Mouse (Mus musculus) liver, postnatal 0 days (tissue): ENCODE measurements around the gene Hoxb4. TPM values are rescaled to one million over a fixed set of nuclear protein-coding genes. Genes with fewer than 3 reads are reported as not detected.

Source experiments
- ATAC-seq: fragments of 200-750 bp; cut with Nextera tagmentation; 2 replicates; pipeline ENCODE4 v1.8.0; 2017; ENCODE audit warnings: mild to moderate bottlenecking, moderate library complexity
- DNase-seq: peaks from one replicate; pipeline ENCODE4 v3.0.0-alpha.2; 2016
- H3K27ac ChIP-seq: fragments of 300-500 bp; sonication (generic); 2 replicates; pipeline ENCODE4 v1.5.1; 2014; ENCODE audit warnings: antibody characterized with exemption, moderate library complexity, mild to moderate bottlenecking, low read depth
- H3K27me3 ChIP-seq: fragments of 300-500 bp; sonication (generic); 2 replicates; pipeline ENCODE4 v1.6.1; 2014; ENCODE audit warnings: low read length, control low read depth, mixed read lengths; ENCODE audit not compliant: insufficient read depth
- H3K36me3 ChIP-seq: fragments of 300-500 bp; sonication (generic); replicated peaks from 2 replicates; pipeline ENCODE4 v1.6.1; 2014; ENCODE audit warnings: mild to moderate bottlenecking, control low read depth, low read length, moderate library complexity, mixed read lengths; ENCODE audit not compliant: insufficient read depth
- H3K4me1 ChIP-seq: fragments of 300-500 bp; sonication (generic); 2 replicates; pipeline ENCODE4 v1.6.1; 2014; ENCODE audit warnings: antibody characterized with exemption, mild to moderate bottlenecking, control low read depth; ENCODE audit not compliant: insufficient read depth
- H3K4me2 ChIP-seq: fragments of 300-500 bp; sonication (generic); 2 replicates; pipeline ENCODE4 v1.6.1; 2014; ENCODE audit warnings: low read depth, mild to moderate bottlenecking, low read length, moderate library complexity, mixed read lengths
- H3K4me3 ChIP-seq: fragments of 300-500 bp; sonication (generic); 2 replicates; pipeline ENCODE4 v1.5.1; 2014; ENCODE audit warnings: low read depth, low read length
- H3K9ac ChIP-seq: fragments of 300-500 bp; sonication (generic); replicated peaks from 2 replicates; pipeline ENCODE4 v1.6.1; 2014; ENCODE audit warnings: mild to moderate bottlenecking, moderate library complexity
- H3K9me3 ChIP-seq: fragments of 300-500 bp; sonication (generic); 2 replicates; pipeline ENCODE4 v1.6.1; 2016; ENCODE audit warnings: mild to moderate bottlenecking, control low read depth, low read length, mixed read lengths
- CTCF ChIP-seq: sonication (generic); IDR thresholded peaks from 2 replicates; pipeline ENCODE4 v1.5.1; 2016; ENCODE audit warnings: antibody characterized with exemption, low read depth
- EP300 ChIP-seq: IDR thresholded peaks from 2 replicates; pipeline ENCODE4 v1.6.1; 2016; ENCODE audit warnings: antibody characterized with exemption, low read depth, mild to moderate bottlenecking
- WGBS: fragments of 180-500 bp; shearing (Covaris S2); extraction: QIAGEN DNeasy Blood & Tissue Kit; methylation state at CpG from one replicate; pipeline ENCODE4 v1.1.7; 2014; ENCODE audit not compliant: insufficient replicate concordance; 5-methylcytosine and 5-hydroxymethylcytosine counted together
- polyA plus RNA-seq: library from polyadenylated mRNA; unstranded; fragments of >200 nt; fragmentation: Nextera tagmentation; extraction: Ambion mirVana; gene quantifications from 2 replicates; pipeline ENCODE4 v1.2.1, GENCODE M21; 2015

Hoxb4 gene
- polyA plus RNA-seq, 1 experiment from 2014 or later: 0.27 TPM

DNA sequence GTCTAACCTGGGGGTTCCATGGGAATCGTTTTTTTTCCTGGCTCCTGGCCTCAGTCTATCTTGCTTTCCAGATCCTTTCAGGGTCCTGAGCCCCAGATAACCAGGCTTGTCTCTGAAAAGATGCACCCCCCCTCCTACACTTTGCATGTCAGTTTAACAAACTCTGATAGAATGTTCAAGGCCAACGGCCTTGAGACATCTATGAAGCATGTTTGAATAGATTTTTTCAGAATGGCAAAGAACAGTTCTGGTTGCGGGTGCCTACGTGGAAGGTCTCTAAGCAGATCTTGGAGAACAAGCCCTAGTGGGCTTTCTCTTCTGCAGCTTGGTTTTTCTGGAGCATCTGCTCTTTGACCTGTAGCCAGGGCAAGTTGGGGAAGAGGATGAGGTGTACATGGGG is 9.3 kb upstream of the Hoxb4 start:
- DNase-seq (no peak), ATAC-seq (no peak)
- no peak overlapping the region for H3K27ac ChIP-seq
- no peak overlapping the region for H3K4me2 ChIP-seq
- no peak overlapping the region for H3K4me3 ChIP-seq
- no peak overlapping the region for H3K9ac ChIP-seq
- H3K9me3 ChIP-seq: no peaks in the 10 kb centered on the region
- H3K27me3 ChIP-seq: peaks cover 94% of the 10 kb centered on the region
- TF ChIP-seq CTCF (no peak), EP300 (no peak)
- 44% methylated on average over 4 of the region's 4 CpGs for WGBS
- H3K36me3 ChIP-seq: no peaks in the 10 kb centered on the region
- H3K4me1 ChIP-seq: peaks cover 8% of the 10 kb centered on the region

DNA sequence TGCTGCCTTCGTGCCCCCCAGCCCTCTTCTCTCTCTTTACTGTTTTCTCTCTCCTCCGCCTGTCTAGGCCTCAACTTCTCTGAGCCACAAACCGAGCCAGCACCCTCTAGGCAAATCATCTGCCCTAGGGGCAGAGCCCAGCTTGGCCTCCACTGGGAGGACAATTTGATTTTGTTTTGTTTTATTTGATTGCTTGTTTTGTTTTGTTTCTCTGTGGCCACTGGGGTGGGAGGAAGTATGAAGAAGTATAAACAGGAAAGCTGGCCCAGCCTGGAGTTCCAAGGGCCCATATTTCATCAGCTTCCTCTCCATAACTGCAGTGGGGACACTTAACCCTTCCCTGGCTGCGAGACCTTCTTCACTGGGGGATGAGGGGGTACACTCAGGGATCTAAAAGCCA is 8.8 kb upstream of the Hoxb4 start:
- 24% methylated on average over 4 of the region's 4 CpGs for WGBS
- Histone ChIP-seq H3K9me3 (no peaks in the 10 kb centered on the region), H3K27me3 (peaks cover 94% of the 10 kb centered on the region), H3K4me3 (no peak overlapping the region), H3K9ac (no peak overlapping the region), H3K4me2 (no peak overlapping the region), H3K36me3 (no peaks in the 10 kb centered on the region), H3K27ac (no peak overlapping the region), H3K4me1 (peaks cover 8% of the 10 kb centered on the region)
- ATAC-seq (no peak), DNase-seq (no peak)
- TF ChIP-seq CTCF (no peak), EP300 (no peak)

- Histone ChIP-seq H3K27me3 (peaks cover 95% of the 10 kb centered on the region), H3K4me2 (peak overlapping the region; percentile 66), H3K36me3 (no peaks in the 10 kb centered on the region), H3K4me3 (no peak overlapping the region), H3K27ac (no peak overlapping the region), H3K4me1 (peaks cover 8% of the 10 kb centered on the region), H3K9ac (no peak overlapping the region), H3K9me3 (no peaks in the 10 kb centered on the region)
- TF ChIP-seq EP300: no peak
- TF ChIP-seq CTCF: no peak
- 33% methylated on average over 20 of the region's 20 CpGs for WGBS
- ATAC-seq (no peak), DNase-seq (no peak)
Measured at GRCm38 (mm10) chr11:96310183-96310938, 7.7 kb upstream of the Hoxb4 start.

DNA sequence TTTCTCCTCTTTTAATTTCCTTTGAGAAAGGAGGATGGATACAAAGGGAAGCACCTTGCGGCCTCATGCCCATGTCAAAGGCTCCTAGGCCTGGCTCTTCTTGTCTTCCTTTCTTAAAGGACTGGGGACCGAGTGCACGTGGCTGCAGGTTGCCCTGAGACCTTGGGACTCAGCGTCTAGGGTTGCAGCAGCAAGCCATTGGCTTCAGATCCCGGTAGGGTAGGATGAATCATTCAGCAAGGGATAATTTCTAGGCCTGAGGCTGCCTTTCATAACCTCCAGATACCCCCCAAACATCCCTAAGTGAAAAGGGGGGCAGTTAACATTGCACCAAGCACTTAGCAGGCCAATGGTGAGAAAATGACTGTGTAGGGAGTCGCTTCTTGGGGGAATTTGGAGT is 7.0 kb upstream of the Hoxb4 start:
- Histone ChIP-seq H3K36me3 (no peaks in the 10 kb centered on the region), H3K9me3 (no peaks in the 10 kb centered on the region), H3K4me2 (peak overlapping the region; percentile 66), H3K4me3 (peak overlapping the region; percentile 35), H3K27me3 (peaks cover 95% of the 10 kb centered on the region), H3K4me1 (peaks cover 8% of the 10 kb centered on the region), H3K27ac (no peak overlapping the region), H3K9ac (no peak overlapping the region)
- ATAC-seq: no peak
- TF ChIP-seq EP300 (no peak), CTCF (no peak)
- WGBS: 16% methylated on average over 6 of the region's 6 CpGs
- DNase-seq: no peak

GRCm38 (mm10) chr11:96311520-96312417 is 6.3 kb upstream of the Hoxb4 start:
- ATAC-seq: 0 out of 2 replicates have a peak, but pooled peaks have one; percentile 50
- Histone ChIP-seq H3K27ac (no peak overlapping the region), H3K4me2 (peak overlapping the region; percentile 66), H3K9ac (no peak overlapping the region), H3K36me3 (no peaks in the 10 kb centered on the region), H3K9me3 (no peaks in the 10 kb centered on the region), H3K4me3 (peak overlapping the region; percentile 35), H3K4me1 (peaks cover 8% of the 10 kb centered on the region), H3K27me3 (peaks cover 95% of the 10 kb centered on the region)
- no peak for TF ChIP-seq EP300
- TF ChIP-seq CTCF: peak; percentile 72
- WGBS: 3% methylated on average over 30 of the region's 31 CpGs
- peak; percentile 63 for DNase-seq

DNA sequence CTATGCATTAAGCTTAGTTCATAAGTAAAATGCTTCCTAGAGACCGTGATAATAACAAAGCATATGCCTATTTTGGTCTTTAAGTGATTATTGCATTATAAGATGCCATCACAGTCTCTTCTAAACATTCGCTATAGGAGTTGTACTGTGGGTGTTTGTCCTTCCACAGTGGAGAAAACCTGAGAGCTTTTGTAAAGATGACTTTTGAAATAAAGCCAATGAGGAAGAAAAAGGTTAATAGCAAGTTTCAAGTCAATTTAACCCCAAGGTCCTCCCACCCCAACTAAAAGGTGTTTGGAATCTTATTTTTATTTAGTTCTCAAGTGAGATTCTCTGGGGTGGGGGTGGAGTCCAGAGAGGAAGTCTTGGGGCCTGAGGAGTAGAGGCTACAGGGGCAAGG is 4.9 kb upstream of the Hoxb4 start:
- no peak overlapping the region for H3K27ac ChIP-seq
- ATAC-seq (no peak), DNase-seq (no peak)
- peaks cover 8% of the 10 kb centered on the region for H3K4me1 ChIP-seq
- no peak overlapping the region for H3K4me3 ChIP-seq
- H3K9me3 ChIP-seq: no peaks in the 10 kb centered on the region
- H3K4me2 ChIP-seq: no peak overlapping the region
- no peaks in the 10 kb centered on the region for H3K36me3 ChIP-seq
- TF ChIP-seq EP300 (no peak), CTCF (no peak)
- no peak overlapping the region for H3K9ac ChIP-seq
- H3K27me3 ChIP-seq: peaks cover 97% of the 10 kb centered on the region
- 56% methylated on average over 2 of the region's 2 CpGs for WGBS
